Mouse (Mus musculus) ZHBTc4 (cell line): ENCODE measurements around the gene Pam16.

Experiments
- DNase-seq: peaks from one replicate; pipeline ENCODE4 v3.0.0-alpha.2; 2011; ENCODE audit warnings: low read depth, low spot score

Gene Pam16

DNA sequence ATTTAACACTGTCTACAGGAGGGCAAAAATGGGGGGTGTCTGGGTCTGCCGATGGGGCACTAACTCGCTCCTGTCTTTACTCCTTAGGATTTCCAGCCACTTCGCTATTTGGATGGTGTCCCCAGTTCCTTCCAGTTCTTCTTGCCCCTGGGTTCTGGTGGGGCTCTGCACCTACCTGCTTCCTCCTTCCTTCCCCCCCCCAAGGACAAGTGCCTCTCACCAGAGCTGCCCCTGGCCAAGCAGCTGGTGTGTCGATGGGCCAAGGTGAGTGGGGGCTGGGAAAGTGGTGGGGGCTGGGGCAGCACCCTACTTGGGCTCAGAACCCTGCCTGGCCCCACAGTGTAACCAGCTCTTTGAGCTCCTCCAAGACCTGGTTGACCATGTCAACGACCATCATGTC is 13.6 kb downstream of the Pam16 start:
- DNase-seq, result no peak

DNA sequence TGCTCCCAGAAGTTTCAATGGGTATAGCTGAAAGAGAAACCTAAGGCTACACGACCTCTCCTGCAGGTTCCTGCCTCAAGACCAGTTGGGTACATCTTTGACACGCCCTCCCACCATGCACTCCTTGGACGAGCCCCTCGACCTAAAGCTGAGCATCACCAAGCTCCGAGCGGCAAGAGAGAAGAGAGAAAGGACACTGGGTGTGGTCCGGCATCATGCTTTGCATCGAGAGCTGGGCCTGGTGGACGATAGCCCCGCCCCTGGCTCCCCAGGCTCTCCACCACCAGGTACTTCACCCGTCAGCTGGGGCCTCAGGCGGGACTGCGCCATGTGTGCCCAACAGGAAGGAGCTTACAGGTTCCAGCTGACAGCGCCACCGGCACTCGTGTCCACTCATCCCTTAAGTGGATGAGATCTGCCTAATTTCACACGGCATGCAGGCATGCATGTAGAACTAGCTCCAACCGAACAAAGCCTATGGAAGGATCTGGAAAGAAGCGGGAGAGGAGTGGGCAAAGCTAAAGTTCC is 16.2 kb downstream of the Pam16 start:
- no peak for DNase-seq

DNA sequence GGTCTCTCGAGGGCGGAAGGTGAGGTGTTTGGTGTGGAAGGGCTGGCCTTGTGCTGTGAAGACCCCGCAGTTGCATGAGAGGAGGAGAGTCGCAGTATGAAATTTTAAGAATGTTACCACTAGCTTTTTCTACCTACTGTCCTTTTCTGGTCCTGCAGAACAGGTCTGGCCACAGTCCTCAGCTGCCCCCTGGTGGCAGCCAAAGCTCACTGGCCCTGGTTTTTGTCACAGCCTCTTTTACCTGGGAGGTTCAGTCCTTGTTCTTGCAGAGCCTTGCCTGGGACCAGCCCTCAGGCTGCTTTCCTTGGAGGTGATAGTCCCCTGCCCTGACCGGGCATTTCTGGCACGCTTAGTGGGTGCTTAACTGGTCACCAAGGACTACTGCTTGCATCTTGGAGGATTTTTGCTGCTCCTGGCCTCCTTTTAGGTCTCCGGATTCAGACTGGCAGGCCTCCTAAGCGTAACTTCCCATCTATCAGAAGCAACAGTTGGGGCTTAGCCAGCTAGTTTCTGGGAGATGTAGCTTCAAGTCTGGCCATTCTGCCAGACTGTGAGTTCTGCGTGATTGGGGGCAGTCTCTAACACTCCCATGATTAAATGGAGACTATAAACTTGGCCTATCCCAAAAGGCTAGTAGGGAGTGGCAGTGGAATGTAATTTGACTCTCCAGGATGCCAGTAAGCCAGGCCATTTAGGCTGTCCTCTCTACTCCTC is 16.8 kb downstream of the Pam16 start:
- DNase-seq, result peak; percentile 92

DNA sequence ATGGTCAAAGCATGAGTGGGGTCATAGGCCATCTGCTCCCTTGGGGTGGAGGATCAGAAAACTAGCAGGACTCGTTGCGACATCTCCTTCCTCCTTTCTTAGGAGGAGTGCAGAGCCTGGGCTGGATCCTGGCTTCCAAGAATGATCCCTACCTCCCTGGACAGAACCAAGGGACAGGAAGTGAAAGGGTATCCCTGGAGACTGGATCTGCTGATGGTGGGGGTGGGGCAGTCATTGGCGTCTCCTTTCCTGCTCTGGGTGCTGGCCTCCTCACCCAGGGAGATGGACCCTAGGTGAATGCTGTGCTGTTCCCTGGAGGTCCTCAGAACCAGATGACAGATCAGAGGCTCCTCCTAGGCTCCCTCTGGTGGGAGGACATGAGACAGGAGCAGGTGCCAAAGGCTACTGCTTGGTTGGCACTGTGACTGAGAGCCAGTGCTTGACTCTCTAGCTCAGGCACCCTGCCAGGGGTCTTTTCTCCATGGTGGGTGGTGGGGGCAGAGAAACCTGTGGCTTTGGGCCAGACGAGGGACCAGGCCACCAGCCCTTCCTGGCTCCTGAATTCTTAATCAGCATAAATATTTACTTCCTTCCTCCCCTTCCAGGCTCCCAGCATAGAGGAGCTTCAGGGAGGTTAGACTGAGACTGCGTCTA is 18.2 kb downstream of the Pam16 start:
- DNase-seq, result peak; percentile 57

DNA sequence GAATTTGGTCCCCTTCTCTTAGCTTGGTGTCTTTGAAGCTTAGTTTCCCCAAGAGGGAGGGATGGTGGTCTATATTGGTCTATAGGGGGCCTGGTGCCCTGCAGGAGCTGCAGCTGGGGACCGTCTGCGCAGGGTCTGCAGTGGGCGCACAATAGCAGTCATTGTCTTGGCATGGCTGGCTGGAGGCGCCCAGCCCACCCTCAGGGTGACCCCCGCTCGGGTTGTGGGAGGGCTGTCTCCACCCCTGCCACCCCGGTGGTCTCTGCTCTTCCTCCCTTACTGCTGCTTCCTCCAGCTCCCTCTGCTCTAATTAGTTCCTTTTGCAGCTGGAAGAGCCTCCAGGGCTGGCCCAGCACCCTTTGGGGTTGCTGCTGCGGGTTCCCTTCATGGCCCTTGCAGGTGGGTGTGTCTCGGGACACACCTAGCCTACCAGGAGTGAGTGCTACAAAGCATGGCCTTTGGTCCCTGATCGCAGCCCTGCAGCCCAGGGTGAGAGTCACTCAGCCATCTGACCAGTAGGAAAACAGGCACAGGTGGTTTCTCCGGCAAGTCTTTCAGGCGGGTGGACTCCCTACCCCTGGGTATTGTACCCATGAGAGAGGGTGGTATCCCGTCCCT is 19.2 kb downstream of the Pam16 start:
- DNase-seq, result no peak

DNA sequence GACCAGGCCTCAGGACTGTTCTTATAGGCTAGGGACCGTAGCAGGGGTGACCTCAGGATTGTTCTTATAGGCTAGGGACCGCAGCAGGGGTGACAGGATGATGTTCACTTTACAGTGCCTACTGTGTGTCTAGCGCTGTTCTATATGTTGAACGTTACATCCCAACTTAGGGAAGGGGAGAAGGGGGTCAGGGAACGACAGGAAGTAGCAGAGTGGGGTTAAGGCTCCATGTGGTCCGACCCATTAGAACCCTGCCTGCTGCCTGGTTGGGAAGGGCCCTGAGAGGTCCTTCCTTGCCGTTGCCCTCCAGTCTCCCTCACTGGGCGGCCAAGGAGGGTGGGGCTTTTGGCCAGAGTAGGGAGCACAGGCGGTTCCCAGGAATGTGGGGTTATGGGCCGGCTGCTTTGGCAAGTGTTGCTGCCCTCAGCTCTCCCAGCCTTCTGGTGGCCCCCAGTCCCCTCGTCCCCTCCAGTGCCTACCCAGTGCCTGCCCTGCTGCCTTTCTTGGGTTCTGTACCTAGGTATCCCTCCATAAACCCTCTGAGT is 20.4 kb downstream of the Pam16 start:
- DNase-seq, result no peak

DNA sequence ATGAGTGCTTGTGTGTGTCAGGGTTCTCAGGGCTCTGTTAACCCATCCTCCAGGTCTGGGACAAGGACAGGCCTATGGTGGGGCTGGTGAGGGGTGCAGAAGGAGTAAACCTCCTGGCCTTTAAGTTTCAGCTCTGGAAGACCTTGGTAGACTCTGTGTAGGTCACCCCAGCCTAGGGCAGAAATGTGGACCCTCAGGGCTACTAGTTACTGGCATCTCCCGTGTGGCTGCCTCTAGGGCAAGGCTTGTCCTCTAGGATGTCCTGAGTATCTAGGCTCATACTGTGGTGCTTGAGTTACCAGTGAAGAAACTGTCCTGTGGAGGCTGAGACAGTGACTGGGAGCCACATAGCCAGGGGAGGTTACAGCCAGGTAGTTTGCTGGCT is 21.3 kb downstream of the Pam16 start:
- no peak for DNase-seq

DNA sequence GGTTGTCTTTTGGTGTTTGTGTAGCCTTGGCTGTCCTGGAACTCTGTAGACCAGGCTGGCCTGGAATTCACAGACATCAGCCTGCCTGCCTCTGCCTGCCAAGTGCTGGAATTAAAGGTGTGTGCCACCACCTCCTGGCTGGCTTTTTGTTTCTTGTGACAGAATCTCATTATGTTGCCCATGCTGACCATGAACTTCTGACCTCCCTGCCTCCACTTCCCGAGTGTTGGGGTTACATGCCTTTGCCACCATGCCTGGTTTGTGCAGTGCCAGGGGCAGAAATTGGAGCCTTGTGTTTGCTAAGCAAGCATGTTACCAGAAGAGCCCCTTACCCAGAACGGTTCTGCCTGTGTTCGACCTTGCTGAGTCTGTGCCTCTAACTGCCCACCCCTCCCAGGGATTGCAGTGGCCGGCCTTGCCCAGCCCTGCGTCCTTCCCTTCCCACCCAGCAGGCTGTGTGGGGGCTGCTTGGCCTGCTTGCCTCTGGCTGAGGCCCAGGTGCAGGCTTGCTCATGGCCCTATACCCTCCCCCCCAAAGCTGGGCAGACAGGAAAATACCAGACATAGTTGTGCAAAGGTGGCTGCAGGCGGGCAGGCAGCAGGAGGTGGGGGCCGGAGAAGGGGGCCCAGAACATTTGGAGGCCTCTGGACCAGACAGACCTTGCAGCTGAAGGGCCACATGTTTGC is 21.9 kb downstream of the Pam16 start:
- peak; percentile 51 for DNase-seq

DNA sequence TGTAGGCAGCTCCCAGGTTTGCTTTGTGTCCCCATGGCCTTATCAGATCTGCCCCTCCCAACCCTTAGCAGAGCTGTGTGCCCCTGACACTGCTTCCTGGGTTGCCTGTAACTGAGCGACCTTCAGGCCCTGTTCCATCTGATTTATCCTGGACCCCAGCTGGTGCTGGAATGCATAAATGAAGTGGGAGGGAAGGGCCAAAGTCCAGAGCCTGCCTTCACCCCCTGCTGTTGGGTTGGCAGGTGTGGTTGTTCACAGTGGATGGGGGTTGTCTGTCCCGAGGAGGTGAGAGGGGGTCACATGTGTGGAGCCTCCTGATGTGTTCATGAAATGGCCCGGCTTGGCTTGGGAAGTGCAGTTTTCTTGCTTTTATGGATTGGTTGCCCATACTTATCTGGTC is 22.6 kb downstream of the Pam16 start:
- peak; percentile 93 for DNase-seq

DNA sequence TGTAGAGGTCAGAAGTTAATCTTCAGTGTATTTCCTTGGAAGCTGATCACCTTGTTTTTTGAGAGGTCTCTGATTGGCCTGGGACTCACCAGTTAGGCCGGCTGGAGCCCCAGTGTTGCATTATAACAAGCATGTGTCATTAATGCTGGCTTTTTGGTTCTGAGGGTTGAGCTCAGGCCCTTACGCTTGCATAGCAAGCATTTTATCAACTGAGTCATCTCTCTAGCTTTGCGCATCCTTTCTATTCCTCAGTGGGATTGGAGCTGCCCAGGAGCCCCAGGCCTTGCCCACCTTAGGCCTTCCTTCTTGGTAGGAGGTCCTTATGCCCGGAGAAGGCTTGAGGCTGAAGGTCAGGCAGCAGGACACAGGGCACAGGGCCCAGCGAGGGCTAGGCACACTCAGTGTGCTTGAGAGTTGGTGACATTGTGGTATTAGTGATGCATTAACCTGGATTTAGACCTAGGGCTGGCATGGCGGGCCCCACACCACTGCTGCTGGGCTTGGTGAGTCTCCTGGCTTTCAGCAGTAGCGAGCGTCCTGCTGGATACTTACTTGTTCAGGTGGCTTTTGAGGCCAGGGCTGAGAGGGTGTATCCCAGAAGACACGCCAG is 24.0 kb downstream of the Pam16 start:
- DNase-seq, result no peak

DNA sequence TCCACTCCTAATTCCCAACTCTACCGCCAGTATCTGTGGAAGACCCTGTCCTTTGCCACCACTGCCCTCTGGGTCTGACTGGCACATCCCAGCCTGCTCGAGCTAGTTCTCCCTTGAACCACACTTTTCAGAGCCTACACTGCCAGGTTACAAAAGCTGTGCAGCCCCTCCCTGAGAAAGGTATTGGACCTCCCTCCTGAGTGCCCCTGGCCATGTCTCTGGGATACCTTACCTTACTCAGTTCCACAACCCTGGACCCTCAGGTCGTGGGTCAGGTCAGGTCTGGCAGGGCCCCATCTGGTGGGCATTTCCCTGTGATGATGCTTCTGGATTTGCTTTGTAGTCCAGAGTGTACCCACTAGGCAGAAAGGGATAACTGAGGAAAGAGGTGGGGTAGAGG is 25.2 kb downstream of the Pam16 start:
- DNase-seq, result no peak

DNA sequence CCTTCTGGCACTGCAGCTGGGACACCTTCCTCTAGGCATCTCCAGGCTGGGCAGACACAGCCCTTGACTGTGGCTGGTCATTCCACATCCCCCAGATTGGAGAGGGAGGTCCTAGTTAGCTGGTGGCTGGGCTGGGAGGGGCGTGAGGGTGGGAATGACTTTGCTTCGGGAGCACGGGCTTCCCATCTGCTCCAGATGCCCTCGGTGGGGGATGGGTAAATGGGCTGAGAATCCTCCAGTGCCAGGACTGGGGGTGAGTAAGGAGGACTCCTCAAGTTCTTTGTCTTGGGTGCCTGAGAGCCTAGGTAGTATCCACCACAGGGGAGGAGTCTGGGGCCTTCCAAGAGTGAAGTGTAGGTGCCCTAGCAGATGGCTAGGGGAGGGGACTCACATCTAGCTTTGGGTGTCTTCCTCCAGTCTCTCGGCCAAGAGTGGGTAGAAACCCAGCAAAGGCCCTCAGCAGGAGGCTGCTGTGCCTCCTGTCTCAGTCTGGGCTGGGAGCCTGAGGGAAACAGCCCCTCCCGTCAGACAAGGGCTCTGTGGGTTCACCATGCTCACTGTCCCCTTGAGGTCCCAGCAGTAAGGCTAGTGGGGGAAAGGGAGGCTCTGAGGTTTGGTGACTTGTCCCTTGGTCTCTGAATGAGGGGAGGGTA is 25.8 kb downstream of the Pam16 start:
- peak; percentile 40 for DNase-seq

DNA sequence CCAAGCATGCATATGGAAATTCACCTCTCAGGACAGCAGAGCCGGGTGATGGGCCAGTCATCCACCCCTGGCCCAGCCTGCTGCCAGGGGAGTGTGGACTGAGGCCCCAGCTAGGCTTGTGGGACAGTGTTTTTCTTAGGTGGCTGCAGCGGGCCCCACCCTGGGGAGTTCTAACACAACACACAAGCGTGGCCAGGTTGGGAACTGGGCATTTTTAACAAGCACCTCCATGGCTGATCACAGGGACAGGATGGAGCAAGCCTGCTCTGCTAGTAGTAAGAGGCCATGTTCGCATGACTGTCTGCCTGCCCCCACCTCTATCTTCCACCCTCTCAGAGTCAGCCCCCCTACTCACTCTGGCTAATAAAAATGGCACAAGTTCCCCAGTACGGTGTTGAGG is 26.7 kb downstream of the Pam16 start:
- no peak for DNase-seq

DNA sequence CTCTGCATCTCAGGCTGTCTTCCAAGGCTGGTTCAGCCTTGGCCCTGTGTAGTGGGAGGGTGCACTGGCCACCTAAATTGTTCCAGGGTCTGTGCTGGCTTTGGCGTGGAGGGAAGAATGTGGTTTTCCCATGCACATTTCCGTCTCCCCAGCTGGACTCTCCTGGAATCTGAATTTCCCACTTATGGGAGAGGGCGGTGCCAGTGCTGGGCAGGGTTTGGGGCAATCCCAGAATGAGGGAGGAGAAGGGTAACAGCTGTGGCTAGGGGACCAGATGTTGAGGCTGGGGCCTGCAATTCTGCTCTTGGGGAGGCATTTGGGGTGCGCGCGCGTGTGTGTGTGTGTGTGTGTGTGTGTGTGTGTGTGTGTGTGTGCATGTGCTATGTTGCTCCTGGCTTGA is 27.5 kb downstream of the Pam16 start:
- DNase-seq, result peak; percentile 15

DNA sequence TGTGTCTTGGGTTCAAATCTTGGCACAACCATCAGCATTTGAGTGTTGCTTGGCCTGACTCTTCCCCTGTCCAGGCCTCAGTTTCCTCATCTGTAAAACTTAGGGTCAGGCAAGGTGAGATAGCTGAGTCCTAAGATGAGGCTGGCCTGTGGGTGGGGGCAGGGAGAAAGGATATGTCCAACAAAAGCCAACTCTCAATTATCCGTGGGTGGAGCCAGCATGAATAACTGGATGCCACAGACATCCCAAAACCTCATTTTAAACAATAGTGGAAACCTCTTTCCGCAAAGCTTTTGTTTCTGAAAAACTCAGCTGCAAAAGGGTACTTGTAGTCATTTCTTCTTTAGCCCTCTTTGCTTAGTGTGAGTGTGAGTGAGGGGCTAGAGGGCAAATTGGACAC is 28.0 kb downstream of the Pam16 start:
- no peak for DNase-seq

DNA sequence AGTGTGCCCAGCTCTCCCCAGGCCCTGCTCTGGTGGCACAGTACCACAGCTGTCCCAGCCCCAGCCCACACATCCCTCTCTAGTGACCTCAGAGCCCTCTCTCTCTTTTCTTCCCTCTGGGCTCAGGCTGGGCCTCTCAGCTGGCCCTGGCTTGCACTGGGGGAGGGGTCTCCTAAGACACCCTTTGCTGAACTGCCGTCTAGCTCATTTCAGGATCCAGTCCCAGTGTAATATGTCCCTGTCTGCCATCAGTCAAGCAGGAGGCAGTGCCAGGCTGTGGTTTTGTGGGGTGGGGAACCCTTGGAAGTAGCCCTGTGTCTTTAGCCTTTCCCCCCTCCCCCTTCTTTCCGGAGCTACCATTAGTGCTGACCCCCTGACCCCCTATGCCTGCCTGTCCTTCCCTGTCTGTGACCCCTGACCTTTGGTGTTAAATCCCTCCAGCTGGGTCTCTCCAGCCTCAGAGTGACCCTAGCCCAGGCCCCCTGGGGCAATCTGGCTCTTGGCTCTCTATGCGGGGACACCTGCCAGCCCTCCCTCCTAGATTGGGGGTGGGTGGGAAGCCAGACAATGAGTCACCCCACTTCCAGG is 28.6 kb downstream of the Pam16 start:
- no peak for DNase-seq

DNA sequence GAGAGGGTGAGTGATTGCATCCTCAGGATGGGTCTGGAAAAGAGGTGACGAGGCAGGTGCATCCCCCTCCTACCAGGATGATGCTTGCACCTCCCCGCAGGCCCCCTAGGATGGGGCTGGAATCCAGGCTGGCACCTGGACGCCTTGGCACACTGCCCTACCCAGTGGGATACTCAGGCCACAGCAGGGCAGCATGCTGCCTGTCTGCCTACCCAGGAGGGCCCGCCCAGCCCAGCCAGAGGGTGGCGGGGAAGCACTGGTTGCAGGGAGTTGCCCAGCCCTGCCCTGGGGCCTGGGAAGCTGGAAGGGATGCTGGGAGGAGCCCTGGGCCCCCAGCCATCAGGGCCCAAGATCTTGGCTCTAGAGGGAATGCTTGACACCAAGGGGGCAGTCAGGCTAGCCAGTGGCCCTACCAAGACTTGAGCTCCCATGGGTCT is 29.2 kb downstream of the Pam16 start:
- DNase-seq, result peak; percentile 65

DNA sequence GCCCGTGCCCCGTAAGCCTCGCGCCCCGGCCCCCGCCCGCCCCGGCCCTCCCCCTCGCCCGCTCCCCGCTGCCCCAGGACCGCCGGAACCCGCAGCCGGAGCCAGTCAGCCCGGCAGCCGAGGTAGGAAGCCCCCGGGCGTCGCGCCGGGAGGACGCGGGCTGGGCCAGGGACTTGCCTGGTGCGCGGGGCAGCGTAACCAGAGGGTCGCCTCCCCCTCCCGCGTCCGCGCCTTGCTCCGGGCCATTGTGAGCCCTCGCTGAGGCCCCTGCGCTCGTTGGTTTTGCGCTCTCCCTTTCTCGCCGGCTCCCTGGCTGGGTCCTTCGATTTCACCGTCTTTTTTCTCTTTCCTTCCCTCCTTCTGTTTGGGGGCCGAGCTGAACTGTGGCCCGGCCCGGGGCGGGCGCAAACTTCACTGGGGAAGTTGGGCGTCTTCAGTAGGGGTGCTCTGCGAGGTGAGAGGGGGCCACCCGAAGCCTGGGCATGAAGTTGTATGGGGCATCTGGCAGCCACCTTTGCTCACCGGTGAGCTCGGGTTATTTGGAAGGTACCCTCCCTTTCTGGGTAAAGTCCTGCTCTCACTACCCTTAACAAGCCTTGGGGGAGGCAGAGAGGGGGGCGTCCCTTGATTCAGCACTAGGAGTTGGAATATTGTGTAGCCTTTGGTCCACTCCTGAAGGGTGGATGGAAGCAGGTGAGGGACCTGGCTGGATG is 29.8 kb downstream of the Pam16 start:
- DNase-seq, result peak; percentile 50

DNA sequence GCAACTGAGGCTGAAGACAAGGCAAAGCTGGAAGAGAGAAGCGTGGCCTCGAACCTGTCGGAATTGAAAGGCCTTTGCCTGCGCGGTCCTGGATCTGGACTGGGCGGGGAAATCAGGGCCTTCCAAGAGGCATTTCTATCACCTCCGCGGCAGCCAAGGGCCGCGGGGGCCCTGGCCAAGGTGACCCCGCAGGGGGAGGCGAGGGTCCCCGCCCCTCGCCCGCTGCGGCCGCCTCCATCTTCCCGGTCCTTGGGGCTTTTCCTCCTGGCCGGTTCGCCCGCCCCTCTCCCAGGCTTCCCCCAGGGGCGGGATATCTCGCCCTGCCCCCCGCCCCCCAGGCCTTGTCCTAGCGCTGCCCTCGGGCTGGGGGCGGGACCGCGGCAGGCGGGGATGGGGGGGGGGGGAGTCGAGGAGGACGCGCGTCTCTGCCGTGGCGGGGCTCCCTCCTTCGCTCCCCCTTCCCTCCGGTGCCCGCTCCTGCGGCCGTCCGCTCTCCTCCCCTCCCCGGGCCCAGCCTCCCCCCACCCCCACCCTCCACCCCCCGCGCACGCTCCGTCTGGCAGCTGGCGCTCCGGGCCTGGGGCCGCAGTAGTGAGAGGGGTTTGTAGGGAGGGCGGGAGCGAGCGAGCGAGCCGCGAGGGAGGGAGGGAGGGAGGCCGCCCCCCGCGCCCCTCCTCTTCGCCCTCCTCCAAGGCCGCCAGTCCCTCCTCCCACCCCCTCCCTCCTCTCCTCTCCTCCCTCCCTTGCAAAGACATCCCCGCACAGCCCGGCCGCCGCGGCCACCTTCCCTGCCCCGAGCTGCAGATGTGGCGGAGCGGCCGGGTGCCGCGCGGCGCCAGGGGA is 30.6 kb downstream of the Pam16 start, which contains the start of gene Glis2:
Gene Glis2 (plus strand): TSS at position 743 of the 843 bp plus-strand sequence.
- peak; percentile 95 for DNase-seq
